ENCODE assay signal across 29 mouse cellular contexts in genomic region chr1:144167761-144168160, GRCm38 (mm10). TPM values are rescaled to one million over a fixed set of nuclear protein-coding genes. Genes with fewer than 3 reads are reported as not detected.
DNase-seq lines count a peak whose midpoint lies in the region; ATAC-seq and TF ChIP-seq lines count a peak whose summit lies in the region.
"Had no signal": no experiment of that assay in that cellular context is flagged by ENCODE, and none has a peak within 500 bp of the region (broad histone marks: within the 10 kb centered on the region; RNA-seq: fewer than 3 reads in every experiment).

No protein-coding gene starts in this region.

- no peaks in the 10 kb centered on the region for H3K36me3 ChIP-seq in intestine, postnatal 0 days (ENCODE audit: control insufficient read depth, insufficient read depth)
- H3K36me3 ChIP-seq: embryonic facial prominence, embryonic 13.5 days; embryonic facial prominence, embryonic 15.5 days; forebrain, embryonic 10.5 days; forebrain, embryonic 12.5 days had no signal

- no peaks in the 10 kb centered on the region for H3K9me3 ChIP-seq in intestine, postnatal 0 days (ENCODE audit: control insufficient read depth)
- H3K9me3 ChIP-seq: embryonic facial prominence, embryonic 13.5 days; embryonic facial prominence, embryonic 15.5 days; forebrain, embryonic 10.5 days; forebrain, embryonic 12.5 days; G1E had no signal

- H3K4me3 ChIP-seq in intestine, postnatal 0 days (ENCODE audit: low read depth, low read length): no peak overlapping the region
- H3K4me3 ChIP-seq: embryonic facial prominence, embryonic 13.5 days; embryonic facial prominence, embryonic 15.5 days; erythroblast, embryonic 14.5 days; forebrain, embryonic 10.5 days; forebrain, embryonic 12.5 days had no signal

- 62% methylated on average over 1 of the region's 1 CpGs for WGBS in intestine, postnatal 0 days

- no peak overlapping the region for H3K4me2 ChIP-seq in intestine, postnatal 0 days (replicated peaks; ENCODE audit: low read depth)
- H3K4me2 ChIP-seq: embryonic facial prominence, embryonic 13.5 days; embryonic facial prominence, embryonic 15.5 days; forebrain, embryonic 12.5 days had no signal

- TF ChIP-seq CTCF in intestine, postnatal 0 days (IDR thresholded peaks at IDR 0.05; ENCODE audit: low read depth): no peak

- H3K9ac ChIP-seq in intestine, postnatal 0 days (ENCODE audit: low read depth, low read length): no peak overlapping the region
- H3K9ac ChIP-seq: embryonic facial prominence, embryonic 13.5 days; embryonic facial prominence, embryonic 15.5 days; forebrain, embryonic 12.5 days had no signal

- no peak for ATAC-seq in intestine, postnatal 0 days
- ATAC-seq: activated CD4-positive, CD25-positive, alpha-beta regulatory T cell, adult 4 months; forebrain, embryonic 14.5 days; forebrain, embryonic 16.5 days; Patski had no signal

- DNase-seq in layer of hippocampus, adult 11-12 months (ENCODE audit: low spot score): peak; percentile 17
- no peak for DNase-seq in layer of hippocampus, postnatal 14 days (ENCODE audit: low spot score in 2 of 2)
- peak; percentile 23 for DNase-seq in layer of hippocampus, adult 9-11 months
- no peak for DNase-seq in layer of hippocampus, adult 8-10 months (ENCODE audit: low spot score in 2 of 2)
- peak; percentile 62 for DNase-seq in brain, adult 2 months (ENCODE audit: low read depth, low spot score)
- DNase-seq: adrenal gland, adult 8-10 months; adrenal gland, postnatal 14 days; adrenal gland, postnatal 36 days; cerebellum, adult 11 months; cerebellum, adult 18-20 months; cerebellum, adult 8-10 months; cerebellum, adult 9-11 months; cerebellum, postnatal 14 days; cerebellum, postnatal 36 days; embryo, embryonic 11 days had no signal

- H3K27me3 ChIP-seq in intestine, postnatal 0 days (replicated peaks; ENCODE audit: control insufficient read depth, insufficient read depth, low read length): no peaks in the 10 kb centered on the region
- H3K27me3 ChIP-seq: embryonic facial prominence, embryonic 13.5 days; embryonic facial prominence, embryonic 15.5 days; forebrain, embryonic 12.5 days had no signal

- no peaks in the 10 kb centered on the region for H3K4me1 ChIP-seq in intestine, postnatal 0 days (replicated peaks; ENCODE audit: control insufficient read depth, insufficient read depth, low read length)
- H3K4me1 ChIP-seq: embryonic facial prominence, embryonic 13.5 days; embryonic facial prominence, embryonic 15.5 days; forebrain, embryonic 10.5 days; forebrain, embryonic 12.5 days had no signal

- H3K27ac ChIP-seq in intestine, postnatal 0 days (ENCODE audit: low read depth, low read length): no peak overlapping the region
- H3K27ac ChIP-seq: embryonic facial prominence, embryonic 13.5 days; embryonic facial prominence, embryonic 15.5 days; forebrain, embryonic 10.5 days; forebrain, embryonic 12.5 days had no signal

RNA-seq across cellular contexts. Expression of gene Rgs13, which starts 9.4 kb away (rescaled TPM):
- total RNA-seq in layer of hippocampus, postnatal 14 days (2021): 1 to 10 TPM in 1 of 2 experiments, under 1 TPM in 1; 0.76 to 1.1 TPM
- total RNA-seq in layer of hippocampus, adult 8-10 months (2022): 1 to 10 TPM in 2 of 4 experiments, under 1 TPM in 2; 0.56 to 1.6 (median 1.0) TPM
- polyA plus RNA-seq in intestine, postnatal 0 days (2015; fragmentation: Nextera tagmentation; extraction: Ambion mirVana): 0.09 and 0.10 TPM in 2 replicates
- total RNA-seq: adrenal gland, adult 18-20 months; adrenal gland, adult 8-10 months; adrenal gland, postnatal 14 days; adrenal gland, postnatal 36 days; common myeloid progenitor, adult 5-6 weeks had no signal
- polyA plus RNA-seq: C2C12; erythroblast, embryonic 14.5 days; Patski had no signal

Comparison
In these comparisons a context has a peak if more than half of its experiments do, and no peak if none do; other contexts are left out.
1. DNase-seq: peak in layer of hippocampus, adult 11-12 months (single experiment), layer of hippocampus, adult 9-11 months (single experiment) and brain, adult 2 months (single experiment); none in layer of hippocampus, postnatal 14 days (0 of 2) and layer of hippocampus, adult 8-10 months (0 of 2).